Mouse (Mus musculus) thymus, postnatal 25 days (tissue): ENCODE results near the gene Mvd.

Source experiments
- DNase-seq: peaks from one replicate; pipeline ENCODE4 v3.0.0; 2022

The Mvd gene

DNA sequence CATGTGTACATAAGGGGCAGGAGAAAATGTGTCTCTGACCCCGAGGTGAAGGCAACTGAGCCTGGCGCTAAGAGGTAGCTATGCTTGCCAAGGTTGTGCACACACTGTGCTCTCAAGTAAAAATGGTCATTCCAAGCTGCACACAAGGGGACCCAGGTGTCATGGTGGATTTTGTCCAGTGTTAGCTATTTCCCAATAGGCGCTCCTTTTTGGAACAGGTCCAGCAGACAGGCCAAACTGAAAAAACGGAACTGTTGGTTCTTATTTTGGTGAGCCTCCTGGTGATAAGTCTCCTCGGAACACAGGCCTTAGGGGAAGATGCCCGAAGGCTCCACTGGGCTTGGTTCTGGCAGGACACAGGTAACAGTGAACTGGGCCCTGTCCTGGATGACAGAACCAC lies 11.2 kb upstream of the Mvd start:
- DNase-seq: no peak

DNA sequence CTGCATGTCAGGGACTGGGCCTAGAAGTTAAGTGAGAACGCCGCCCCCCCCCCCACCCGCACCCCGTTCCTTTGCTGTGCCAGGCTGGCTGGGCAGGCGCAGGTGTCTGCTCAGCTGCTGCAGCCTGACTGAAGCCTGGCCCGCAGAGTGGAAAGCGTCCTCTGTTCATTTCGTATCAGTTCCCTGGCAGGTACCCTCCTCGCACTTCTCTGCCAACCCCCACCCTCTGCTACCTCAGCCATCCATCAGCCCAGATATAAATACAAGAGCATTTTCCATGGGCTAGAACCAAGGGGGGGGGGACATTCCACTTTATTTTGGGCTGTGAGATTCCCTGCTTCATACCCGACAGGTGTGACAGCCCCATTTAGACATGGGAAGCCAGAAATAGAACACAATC lies 8.9 kb upstream of the Mvd start:
- DNase-seq: no peak

DNA sequence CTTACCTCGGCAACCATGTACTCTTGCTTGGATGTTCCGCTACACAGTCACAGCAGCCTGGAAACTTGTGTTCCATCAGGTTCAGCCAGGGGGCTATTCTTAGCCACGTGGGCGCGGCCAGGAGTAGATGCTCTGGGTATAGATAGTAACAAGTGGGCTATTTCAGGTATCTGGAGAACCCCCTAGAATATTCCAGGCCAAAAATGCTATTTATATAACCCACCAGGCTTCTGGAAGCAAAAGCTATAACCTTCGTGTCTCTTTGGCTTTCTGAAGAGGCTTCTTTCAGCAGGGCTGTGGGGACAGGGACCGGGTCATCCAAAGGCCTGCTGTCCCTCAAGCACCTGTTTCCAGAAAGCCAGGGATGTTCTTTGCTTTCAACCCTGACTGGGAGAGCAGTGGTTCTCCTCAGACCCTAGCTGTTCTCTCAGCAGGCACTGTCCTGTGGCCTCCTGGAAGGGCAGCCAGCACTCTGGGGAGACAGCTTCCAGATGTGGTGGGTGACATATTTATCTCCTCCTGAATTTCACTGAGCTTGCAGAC lies 8.0 kb upstream of the Mvd start:
- no peak for DNase-seq

DNA sequence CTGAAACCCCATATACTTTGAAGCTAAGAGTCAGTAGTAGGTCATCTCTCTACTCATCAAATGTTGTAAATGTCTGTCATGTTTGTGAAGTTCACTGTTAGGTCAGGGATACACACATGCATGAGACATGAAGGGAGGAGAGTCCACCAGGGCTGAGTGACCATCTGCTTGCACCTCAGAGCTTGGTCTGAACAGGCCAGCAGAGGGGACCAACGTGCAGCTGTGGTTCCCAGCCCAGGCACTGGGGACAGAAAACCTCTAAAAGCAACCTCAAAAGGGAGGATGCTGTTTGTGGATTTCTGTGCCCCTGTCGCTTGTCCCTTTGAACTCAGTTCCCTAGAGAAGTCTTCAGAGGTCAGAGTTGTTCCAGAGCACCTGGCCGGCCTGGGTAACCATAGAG lies 2.0 kb upstream of the Mvd start:
- DNase-seq: no peak

DNA sequence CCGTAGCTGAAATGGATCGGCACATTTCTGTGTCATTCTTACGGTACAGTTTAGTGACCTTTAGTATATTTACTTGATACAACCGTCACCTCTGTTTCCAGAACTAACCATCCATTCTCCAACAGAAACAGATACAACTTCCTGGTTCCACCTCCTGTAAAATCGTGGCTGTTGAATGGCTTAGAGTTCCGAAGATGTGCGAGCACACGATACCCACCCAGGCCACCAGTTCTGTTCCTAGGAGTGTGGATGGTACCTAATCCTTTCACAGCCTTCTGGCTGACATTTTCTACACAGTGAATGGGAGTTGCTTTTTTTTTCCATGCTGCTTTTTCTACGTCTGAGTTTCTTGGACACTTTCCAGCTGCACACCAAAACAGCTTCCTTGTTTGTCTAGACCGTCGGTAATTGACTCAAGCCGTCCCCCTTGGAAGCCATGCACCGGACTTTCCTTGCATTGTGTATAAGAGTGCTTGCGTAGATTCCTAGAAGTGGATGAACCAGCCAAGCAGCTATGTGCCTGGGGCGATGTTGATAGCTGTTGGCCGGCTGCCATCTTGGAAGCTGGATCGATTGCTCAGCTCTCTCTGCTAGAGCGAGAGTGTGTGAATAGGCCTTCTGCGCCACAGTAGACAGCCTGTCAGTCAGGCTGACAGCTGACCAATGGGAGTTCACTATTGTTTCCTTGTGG lies 981 bp upstream of the Mvd start:
- peak; percentile 49 for DNase-seq

DNA sequence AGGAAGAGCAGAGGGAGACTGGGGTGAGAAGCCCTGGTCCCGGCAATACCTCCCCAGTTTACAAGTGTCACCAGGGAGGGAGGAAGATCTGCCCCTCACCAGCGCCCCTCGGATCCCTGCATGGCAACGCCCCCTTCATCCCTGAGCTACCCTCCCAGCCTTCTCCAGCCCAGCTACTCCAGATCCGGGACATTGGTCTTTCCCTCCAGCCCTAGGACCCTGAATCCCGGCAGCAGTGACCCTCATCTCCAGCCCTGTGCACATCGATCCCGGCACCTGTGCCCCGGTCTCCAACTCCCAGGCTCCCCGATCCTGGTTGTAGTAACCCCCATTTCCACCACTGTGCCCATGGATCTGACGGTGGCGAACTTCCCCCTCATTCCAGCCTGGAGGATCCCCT lies 441 bp downstream of the Mvd start:
- no peak for DNase-seq

DNA sequence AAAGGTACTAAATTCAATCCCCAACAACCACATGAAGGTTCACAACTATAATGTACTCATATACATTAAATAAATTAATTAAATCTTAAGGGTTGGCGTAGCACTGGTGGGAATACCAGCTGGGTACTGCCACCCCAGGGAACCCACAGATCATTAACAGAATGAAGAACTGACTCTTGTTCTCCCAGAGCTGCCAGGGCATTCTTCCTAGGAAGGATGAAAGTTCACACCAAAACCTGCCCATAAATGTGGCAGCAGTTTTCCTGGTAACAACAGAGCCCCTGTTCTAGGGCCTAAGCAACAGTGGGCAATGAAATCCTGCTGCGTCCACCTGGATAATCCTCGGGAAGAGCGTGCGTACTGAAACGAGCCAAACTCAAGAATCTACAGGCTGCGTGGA lies 866 bp downstream of the Mvd start:
- DNase-seq: no peak

DNA sequence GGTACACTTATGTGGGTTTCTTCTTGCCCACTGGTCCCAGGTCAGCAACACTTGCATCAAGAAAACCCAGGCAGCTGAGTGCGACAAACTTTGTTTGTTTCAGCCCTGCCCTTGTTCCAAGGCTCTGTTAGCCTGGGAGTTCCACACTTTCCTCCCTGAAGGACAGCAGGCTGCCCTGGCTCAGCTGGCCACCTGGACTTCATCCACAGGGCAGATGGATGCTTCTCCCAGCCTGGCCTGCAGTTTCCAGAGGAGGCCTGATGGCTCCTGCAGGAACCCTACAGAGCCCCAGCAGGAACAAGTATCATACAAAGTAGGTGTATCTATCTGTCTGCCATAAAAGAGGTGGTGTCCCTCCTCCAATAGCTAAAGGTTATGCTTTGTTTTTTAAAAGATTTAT lies 1.9 kb downstream of the Mvd start:
- no peak for DNase-seq

DNA sequence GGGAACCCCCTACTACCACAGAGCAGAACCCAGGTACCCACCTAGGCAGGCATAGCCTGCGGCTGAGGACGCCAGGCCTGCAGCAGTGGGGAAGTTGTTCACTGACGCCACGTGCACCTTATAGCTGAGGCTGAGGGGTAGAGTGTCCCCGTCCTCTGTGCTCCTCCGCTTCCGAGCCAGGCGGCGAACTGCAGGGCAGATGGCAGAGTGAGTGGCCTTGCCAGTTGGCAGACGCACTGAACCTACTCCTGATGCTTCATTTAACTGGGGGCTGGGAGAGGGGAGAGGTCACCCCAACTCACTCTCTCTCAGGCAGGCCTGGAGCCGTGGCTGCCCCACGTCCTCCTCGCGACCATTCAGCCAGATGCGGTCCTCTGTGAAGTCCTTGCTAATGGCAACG lies 3.9 kb downstream of the Mvd start:
- no peak for DNase-seq

DNA sequence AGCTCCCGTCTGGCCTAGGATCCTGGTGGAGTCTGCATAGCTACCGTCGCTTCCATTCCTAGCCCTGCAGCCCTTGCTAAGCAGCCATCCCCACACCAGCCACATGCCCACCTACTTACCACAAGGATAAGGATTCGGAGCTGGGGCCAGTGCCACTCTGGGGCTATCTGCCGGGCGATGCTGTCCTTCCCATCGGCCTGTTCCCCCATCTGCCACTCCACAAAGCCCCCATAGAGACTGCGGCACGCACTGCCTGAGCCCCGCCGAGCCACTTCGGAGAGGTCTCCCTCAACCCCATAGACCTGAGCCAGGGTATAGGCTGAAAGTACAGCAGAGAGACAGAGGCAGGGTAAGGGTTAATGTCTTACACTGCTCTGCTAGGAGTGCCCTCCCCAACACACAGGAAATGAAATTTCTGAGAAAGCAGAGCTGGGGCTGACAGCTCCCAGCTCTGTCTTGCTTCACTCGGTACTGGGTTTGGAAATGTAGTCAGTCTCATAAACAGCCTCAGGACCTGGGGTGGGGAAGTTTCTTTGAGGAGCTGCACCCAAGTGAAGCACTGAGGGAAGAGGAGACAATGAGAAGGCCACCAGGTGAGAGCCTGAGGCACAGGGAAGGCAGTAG lies 5.4 kb downstream of the Mvd start:
- DNase-seq: peak; percentile 37

DNA sequence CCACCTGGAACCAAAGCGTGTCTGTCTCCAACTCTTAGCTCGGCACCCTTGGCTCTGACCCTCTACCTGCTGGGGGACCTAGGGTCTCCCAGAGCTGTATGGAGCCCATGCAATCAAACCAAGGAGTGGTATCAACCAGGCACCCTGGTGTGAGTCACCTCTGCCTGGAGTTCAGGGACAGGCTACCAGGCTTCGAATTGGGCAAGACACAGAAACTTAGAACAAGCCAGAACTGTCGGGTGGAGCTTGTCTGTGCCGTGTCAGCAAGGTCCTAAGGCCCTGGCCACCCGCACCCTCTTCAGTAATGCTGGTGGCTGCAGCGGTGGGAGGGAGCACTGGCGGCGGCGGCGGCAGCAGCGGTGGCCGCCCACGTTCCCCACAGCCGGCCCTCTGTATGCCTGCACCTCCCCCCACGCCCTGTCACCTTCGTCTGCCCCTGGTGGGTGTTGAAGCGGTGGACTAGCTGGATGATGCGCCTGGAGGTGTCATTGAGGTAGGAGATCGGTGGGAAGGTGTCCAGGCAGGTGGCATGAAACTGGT lies 6.6 kb downstream of the Mvd start:
- DNase-seq: no peak

DNA sequence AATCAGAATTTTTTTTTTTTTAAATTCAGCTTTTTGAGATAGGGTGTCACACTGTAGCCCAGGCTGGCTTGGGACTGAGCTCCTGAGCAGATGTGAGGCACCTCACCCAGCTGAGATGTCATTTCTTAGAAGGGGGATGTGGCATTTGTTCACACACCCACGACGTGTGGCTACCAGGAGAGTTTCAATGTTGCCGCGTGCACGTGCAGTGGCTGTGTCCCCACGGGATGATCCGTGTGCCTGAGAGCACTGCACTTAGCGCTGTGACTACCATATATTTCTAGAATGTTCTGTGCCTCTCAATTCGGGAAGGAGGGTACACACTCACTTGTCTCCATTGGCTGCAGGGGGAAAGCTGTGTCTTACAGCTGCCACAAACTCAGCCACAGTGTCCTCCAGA lies 7.1 kb downstream of the Mvd start:
- DNase-seq: no peak

DNA sequence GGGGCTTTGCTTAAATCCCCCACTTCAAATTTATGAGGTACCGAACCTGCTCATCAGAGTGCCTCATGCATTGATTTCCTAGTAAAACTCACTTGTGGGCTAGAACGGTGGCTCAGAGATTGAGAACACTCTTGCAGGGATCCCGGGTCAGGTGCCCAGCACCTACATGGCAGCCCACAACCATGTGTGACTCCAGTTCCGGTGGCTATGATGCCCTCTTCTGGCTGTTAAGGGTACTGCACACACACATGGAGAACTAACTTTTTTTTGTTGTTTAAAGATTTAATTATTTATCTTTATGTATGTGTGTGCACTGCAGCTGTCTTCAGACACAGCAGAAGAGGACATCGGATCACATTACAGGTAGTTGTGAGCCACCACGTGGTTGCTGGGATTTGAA lies 7.8 kb downstream of the Mvd start:
- no peak for DNase-seq

DNA sequence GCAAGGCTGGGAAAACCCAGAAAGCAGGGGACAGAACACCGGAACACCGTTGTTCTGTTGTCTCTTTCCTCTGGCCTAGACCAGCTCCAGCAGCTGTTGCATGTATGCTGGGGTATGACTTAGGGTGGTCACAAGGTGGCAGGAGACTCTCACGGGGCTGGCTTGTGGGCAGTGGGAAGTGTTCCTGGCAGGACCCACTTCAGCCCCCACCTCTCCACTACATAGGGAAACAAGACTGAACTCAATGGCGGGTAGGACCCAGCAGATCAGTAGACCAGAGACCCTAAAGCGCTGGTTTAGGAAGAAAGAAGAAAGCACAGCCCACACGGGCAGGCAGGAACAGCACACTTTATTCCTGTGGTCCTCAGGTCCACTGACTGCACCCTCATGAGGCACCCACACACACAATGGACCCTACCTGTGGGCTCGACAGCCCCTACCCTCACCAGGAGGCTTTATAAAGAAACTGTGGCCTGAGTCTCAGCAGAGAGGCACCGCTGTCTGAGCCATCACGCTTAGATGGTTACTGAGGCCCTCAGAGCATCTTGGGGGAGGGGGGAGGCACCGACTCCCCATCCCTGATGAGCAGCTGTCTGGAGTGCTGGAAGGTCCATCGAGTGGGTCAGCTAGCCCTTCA lies 9.8 kb downstream of the Mvd start:
- DNase-seq: no peak

DNA sequence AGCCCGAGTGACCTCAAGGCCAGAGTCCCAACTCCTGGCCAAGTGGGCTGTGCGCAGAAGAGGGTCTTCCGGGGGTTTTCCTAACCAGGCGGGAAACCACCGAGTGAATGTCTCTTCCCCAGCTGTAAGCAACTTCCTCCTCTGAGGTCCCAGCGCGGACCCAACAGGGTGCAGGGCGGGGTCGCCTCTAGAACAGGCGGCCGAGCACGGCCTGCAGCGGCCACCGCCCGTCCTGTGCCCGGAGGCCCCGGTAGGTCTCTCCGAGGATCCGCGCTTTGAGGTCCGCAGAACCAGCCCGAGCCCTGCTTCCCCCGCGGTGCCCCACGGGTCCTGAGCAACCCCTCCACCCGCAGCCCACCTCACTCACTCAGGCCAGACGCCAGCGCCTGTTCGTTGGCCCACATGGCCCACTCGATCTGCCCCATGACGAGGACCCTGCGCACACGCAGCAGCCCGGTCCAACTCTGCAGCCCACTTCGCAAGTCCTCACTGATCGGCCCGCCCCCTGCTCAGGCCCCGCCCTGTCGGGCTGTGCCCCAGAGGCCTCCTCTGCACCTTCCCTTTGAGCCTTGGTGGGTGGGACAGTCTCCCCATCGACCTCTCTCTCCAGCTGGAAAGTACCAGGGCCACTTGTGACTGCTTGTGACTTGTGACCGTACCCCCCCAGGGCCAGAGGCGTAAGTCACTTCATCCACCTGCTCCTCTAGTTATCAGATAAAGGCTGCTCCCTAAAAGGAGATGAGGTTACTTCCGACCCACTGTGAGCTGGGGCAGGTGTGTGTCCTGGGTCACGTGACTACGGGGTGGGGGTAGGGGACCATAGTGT lies 10.6 kb downstream of the Mvd start, which contains the start of gene Cyba:
Gene Cyba (minus strand): TSS at position 488 of the 826 bp plus-strand sequence.
- peak; percentile 89 for DNase-seq

DNA sequence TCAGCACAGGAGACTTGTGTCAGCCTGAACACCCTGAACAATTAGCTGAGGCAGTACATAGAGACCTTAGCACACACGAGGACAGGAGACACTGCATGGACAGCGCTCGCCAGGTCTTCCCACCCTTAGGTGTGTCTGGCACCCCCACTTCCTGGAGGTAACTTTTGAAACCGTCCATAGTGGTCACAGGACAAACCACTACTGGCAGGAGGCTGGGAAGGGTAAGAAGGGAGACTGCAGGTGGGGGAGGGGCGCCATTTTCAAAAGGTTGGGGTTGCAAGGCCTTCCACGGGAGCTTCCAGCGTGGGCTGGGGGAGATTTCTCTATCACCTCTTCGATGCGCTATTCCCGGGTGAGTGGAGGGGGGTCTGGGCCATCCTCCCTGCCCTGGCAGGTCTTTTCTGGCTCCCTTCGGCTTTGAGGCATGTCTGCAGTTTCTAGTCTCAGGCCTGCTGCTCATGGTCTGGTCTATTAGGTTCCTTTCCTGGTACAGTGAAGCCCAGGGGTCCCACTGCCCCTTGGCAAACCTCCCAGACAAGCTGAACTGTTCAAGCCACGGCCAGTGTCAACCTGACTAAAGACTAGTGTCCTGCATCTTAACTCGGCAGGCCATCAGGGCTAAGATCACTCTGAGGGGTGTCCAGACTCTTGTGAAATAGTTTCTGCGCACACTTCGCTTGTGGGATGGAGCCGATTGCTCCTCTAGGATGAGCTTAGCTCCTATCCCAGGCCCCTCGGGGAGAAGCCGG lies 11.4 kb downstream of the Mvd start:
- peak; percentile 53 for DNase-seq

DNA sequence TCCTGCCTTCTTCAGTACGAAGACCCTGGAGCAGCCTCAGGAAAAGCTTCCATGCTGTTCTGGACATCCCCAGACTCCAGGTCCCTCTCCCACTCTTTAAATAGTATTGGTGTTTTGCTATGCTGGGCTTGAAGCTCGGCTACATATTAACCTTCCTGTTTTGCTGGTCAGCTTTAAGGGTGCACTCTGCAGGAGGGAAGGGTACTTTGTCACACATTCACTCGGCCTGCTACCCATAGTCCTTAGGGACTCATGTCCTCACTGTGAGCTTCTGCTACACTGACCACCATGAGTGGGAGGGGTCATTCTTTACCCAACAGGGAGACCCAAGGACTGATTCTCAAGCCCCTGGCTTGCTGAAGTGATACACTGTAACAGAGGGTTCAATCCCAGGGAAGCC lies 12.6 kb downstream of the Mvd start:
- no peak for DNase-seq

DNA sequence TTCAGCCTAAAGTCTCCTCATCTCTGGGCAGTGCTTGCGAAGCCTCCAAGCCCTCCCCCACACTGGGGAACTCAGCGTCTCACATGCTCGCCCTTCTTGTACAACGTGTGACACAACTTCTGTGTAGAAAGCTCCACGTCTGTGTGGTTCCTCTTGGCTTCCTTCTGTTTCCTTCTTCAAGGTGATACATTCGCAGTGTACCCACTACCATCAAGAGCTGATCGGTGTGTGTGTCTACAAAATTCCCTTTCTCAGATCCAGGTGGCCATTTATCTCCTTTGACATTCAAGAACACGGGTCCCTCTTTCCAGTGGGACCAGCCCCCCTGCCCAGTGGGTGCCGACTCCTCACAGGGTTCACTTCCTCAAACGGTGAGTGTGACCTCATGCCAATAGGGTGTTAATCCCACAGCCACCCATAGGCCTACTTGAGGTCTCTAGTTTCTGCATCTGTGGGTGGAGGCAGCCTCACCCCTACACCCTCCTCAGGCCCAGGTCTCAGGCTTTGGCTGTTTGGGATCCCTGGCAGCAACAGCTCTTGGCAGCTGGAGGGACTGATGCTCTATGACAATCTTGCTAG lies 13.1 kb downstream of the Mvd start:
- DNase-seq: no peak

DNA sequence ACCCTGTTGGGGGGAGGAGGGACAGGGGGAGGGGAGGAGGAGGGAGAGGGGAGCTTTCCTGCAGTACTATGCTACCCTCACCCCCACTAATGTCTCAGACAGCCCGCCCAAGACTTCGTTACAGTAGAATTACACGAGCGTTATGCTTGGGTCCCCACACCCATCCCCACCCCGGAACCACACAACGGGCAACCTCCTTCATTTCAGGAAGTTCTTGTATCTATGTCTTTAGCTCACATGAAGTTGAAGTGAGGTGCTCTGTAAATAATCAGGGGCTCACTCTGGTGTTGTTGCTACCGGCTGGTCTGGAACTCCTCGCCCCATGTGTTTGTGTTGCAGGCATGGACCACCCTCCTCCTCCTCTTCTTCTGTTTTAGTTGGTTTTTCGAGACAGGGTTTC lies 15.1 kb downstream of the Mvd start:
- no peak for DNase-seq

DNA sequence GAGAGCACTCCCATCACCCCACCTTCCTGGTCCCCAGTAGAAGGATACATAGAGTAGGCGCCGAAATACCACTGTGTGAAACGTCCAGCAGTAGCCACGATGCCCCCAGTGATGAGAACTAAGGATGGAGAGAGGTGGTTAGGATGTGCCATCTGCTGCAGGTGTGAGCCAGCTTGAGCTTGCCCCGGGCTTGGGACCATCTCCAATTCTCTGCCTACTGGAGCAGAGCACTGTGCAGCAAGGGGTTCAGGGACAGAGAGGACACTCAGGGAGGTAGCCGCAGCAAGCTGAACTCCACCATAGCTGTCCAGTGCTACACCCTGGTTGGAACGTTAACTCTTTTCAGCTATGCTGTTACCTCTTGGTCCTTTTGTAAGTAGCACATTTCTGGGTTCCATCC lies 15.6 kb downstream of the Mvd start:
- no peak for DNase-seq

DNA sequence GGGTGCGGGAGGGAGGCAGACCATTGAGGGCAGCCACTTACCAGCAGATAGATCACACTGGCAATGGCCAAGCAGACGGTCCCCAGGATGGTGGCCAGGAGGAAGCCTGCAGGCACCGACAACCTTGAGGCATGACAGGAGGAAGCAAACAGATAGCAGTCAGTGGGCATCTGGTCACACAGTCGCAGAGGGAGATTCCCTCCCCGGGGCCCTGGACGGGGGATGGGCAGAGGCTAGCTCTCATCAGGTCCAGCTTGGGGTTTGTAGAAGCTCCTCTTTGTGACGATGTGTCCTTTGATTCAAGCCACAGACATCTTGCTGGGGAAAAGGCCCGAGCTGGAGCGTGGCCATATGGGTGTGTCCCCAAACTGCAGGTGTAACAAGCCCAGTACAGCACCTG lies 17.1 kb downstream of the Mvd start:
- no peak for DNase-seq

DNA sequence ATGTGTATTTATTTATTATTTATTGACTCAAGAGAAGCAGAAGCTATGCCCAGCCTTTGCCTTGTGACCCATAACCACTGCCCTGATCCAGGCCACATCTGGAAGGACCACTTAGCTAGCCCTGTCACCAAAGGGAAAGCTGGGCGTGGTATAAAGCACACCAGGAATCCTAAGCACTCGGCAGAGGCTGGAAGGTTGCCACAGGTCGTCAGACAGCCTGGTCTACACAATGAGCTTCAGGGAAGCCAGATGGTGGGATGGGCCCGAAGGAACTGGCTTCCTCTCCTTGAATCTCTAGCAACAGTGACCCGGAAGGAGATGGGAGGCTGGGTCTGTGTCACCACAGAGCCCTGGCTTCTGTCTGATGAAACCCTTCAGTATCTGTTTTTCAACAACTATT lies 19.6 kb downstream of the Mvd start:
- no peak for DNase-seq
